8 mouse cellular contexts compared by ENCODE assay signal in the genomic region with DNA sequence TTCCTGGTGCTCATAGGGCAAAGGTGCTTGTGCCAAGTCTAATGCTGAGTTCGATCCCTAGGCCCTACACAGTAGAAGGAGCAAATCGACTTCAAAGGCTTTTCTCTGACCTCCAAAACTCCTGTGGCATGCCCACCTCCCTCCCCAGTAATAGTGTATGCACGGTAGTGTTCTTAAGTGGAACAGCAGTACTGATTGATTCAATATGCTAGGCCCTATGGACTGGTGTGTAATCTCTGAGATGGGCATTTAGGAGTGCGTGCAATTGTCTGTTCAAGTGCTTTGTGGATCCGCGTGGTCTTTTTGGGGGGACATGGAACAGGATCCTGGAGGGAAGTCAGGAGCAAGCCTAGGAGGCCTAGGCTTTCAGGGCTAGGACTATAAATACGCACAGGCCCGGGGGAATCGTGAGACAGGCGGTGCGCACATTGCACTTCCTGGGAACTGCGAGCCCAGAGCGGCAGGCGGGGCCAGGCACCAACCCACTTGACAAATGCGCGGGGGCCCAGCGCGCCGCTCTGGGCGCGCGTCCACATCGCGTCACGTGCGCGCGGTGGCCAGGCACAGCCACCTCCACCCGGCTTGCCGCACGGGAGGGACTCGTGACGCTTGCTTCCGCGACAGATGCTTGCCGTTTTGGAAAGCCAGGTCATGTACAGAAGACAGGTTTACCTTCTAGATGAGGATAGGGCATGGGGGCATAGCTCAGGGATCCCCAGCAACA. TPM values are rescaled to one million over a fixed set of nuclear protein-coding genes. Genes with fewer than 3 reads are reported as not detected.
A peak's percentile ranks its signal among the peaks of the same experiment; 100 is the strongest.
DNase-seq lines count a peak whose midpoint lies in the region; ATAC-seq and TF ChIP-seq lines count a peak whose summit lies in the region.

No protein-coding gene starts in this region.

- no peaks in the 10 kb centered on the region for H3K9me3 ChIP-seq in CH12.LX (replicated peaks; ENCODE audit: low read length)
- no peaks in the 10 kb centered on the region for H3K9me3 ChIP-seq in forebrain, embryonic 11.5 days (ENCODE audit: control insufficient read depth, low read length)
- no peaks in the 10 kb centered on the region for H3K9me3 ChIP-seq in heart, embryonic 16.5 days (replicated peaks; ENCODE audit: control insufficient read depth, low read length)
- no peaks in the 10 kb centered on the region for H3K9me3 ChIP-seq in liver, embryonic 15.5 days (replicated peaks)
- no peaks in the 10 kb centered on the region for H3K9me3 ChIP-seq in neural tube, embryonic 12.5 days

- H3K79me2 ChIP-seq in CH12.LX (replicated peaks; ENCODE audit: control insufficient read depth, extremely low read depth, insufficient read depth, poor library complexity, severe bottlenecking): peaks cover 3% of the 10 kb centered on the region; the same call in 1 of the 2 replicates

- peak overlapping the region; percentile 63 for H3K4me2 ChIP-seq in CH12.LX (ENCODE audit: insufficient read depth, low read depth, poor library complexity, severe bottlenecking)
- peak overlapping the region; percentile 65 for H3K4me2 ChIP-seq in forebrain, embryonic 11.5 days (ENCODE audit: low read depth, low read length, severe bottlenecking)
- peak overlapping the region; percentile 92 for H3K4me2 ChIP-seq in heart, embryonic 16.5 days (ENCODE audit: low read depth, low read length)
- peak overlapping the region; percentile 82 for H3K4me2 ChIP-seq in liver, embryonic 15.5 days
- peak overlapping the region; percentile 76 for H3K4me2 ChIP-seq in neural tube, embryonic 12.5 days (replicated peaks)

- peak; percentile 96 for ATAC-seq in forebrain, embryonic 11.5 days (replicated peaks; ENCODE audit: low FRiP score)
- ATAC-seq in heart, embryonic 16.5 days (replicated peaks; ENCODE audit: extremely low read depth, insufficient read depth, low FRiP score): peak; percentile 95
- peak; percentile 96 for ATAC-seq in liver, embryonic 15.5 days (ENCODE audit: insufficient read depth)
- peak; percentile 95 for ATAC-seq in neural tube, embryonic 12.5 days (ENCODE audit: low FRiP score, low read depth)

- in situ Hi-C loops in CH12.LX (cut with MboI; ENCODE audit: low pct_ligation_motif_present, low pct_unique_long_range_greater_than_20kb, low sequenced_read_pairs): no loop called here

- DNase-seq in CH12.LX (ENCODE audit: extremely low read depth): peak; percentile 76
- peak; percentile 74 for DNase-seq in c-Kit-positive CD71-positive TER-119-negative erythroid progenitor cells, embryonic 14.5 days (ENCODE audit: low read depth)
- DNase-seq in forebrain, embryonic 11.5 days (ENCODE audit: low spot score): peak; percentile 92
- peak; percentile 95 for DNase-seq in kidney, postnatal 36 days
- DNase-seq in telencephalon, adult 2 months (ENCODE audit: low read depth, low spot score): peak; percentile 94

- no peak for TF ChIP-seq CTCF in CH12.LX (conservative IDR thresholded peaks at IDR 0.05 in 1 of 2, IDR thresholded peaks at IDR 0.05 in 1 of 2; ENCODE audit: low read depth in 2 of 2, low read length in 2 of 2)

- TF ChIP-seq RAD21 in CH12.LX (IDR thresholded peaks at IDR 0.05; ENCODE audit: low read depth, low read length): no peak; the same call in 1 of the 2 replicates

- 3% methylated on average over 36 of the region's 36 CpGs for WGBS in forebrain, embryonic 11.5 days
- 1% methylated on average over 36 of the region's 36 CpGs for whole genome bisulfite sequencing in heart, embryonic 16.5 days
- 4% methylated on average over 36 of the region's 36 CpGs for WGBS in liver, embryonic 15.5 days (ENCODE audit: insufficient replicate concordance)
- WGBS in neural tube, embryonic 12.5 days: 3% methylated on average over 36 of the region's 36 CpGs

- no peaks in the 10 kb centered on the region for H3K27me3 ChIP-seq in CH12.LX (replicated peaks)
- H3K27me3 ChIP-seq in forebrain, embryonic 11.5 days (ENCODE audit: control insufficient read depth, insufficient read depth, low read length): no peaks in the 10 kb centered on the region
- H3K27me3 ChIP-seq in heart, embryonic 16.5 days (ENCODE audit: control insufficient read depth, insufficient read depth, low read length): no peaks in the 10 kb centered on the region
- H3K27me3 ChIP-seq in liver, embryonic 15.5 days: no peaks in the 10 kb centered on the region
- H3K27me3 ChIP-seq in neural tube, embryonic 12.5 days (replicated peaks): no peaks in the 10 kb centered on the region

- peak overlapping the region; percentile 11; the same call in 1 of the 2 replicates for H3K27ac ChIP-seq in CH12.LX (ENCODE audit: insufficient read depth, low read depth)
- H3K27ac ChIP-seq in forebrain, embryonic 11.5 days (ENCODE audit: low read depth, low read length): no peak overlapping the region
- peak overlapping the region; percentile 99 for H3K27ac ChIP-seq in heart, embryonic 16.5 days (ENCODE audit: low read length)
- H3K27ac ChIP-seq in liver, embryonic 15.5 days (replicated peaks): peak overlapping the region; percentile 85
- peak overlapping the region; percentile 54; the same call in 1 of the 2 replicates for H3K27ac ChIP-seq in neural tube, embryonic 12.5 days

- H3K9ac ChIP-seq in CH12.LX (ENCODE audit: insufficient read depth, low read depth): peak overlapping the region; percentile 79
- H3K9ac ChIP-seq in forebrain, embryonic 11.5 days (ENCODE audit: low read length): peak overlapping the region; percentile 55
- peak overlapping the region; percentile 78 for H3K9ac ChIP-seq in heart, embryonic 16.5 days (ENCODE audit: low read length)
- peak overlapping the region; percentile 50 for H3K9ac ChIP-seq in liver, embryonic 15.5 days
- peak overlapping the region; percentile 64 for H3K9ac ChIP-seq in neural tube, embryonic 12.5 days

- no peak for TF ChIP-seq EP300 in CH12.LX (IDR thresholded peaks at IDR 0.05; ENCODE audit: low read length)

- peak; percentile 79 for TF ChIP-seq POLR2A in CH12.LX (IDR thresholded peaks at IDR 0.05; ENCODE audit: low read depth, low read length)

- dilution Hi-C loops in CH12.LX (cut with MboI; ENCODE audit: extremely low pct_ligation_motif_present, extremely low pct_unique_long_range_greater_than_20kb, low sequenced_read_pairs): no loop called here

- no peaks in the 10 kb centered on the region for H3K36me3 ChIP-seq in CH12.LX (replicated peaks in 1 of 2; ENCODE audit: control insufficient read depth in 1 of 2, insufficient read depth in 1 of 2, low read length in 1 of 2)
- no peaks in the 10 kb centered on the region for H3K36me3 ChIP-seq in forebrain, embryonic 11.5 days (ENCODE audit: control insufficient read depth, insufficient read depth, low read length)
- no peaks in the 10 kb centered on the region for H3K36me3 ChIP-seq in heart, embryonic 16.5 days (ENCODE audit: control insufficient read depth, insufficient read depth)
- H3K36me3 ChIP-seq in liver, embryonic 15.5 days (replicated peaks): no peaks in the 10 kb centered on the region
- H3K36me3 ChIP-seq in neural tube, embryonic 12.5 days: no peaks in the 10 kb centered on the region

- peak overlapping the region; percentile 60 to 71 (median 65) for H3K4me3 ChIP-seq in CH12.LX (replicated peaks in 1 of 3; ENCODE audit: low read depth in 2 of 3, low read length in 2 of 3, poor library complexity in 1 of 3)
- H3K4me3 ChIP-seq in forebrain, embryonic 11.5 days (ENCODE audit: low read depth, low read length): peak overlapping the region; percentile 38
- H3K4me3 ChIP-seq in heart, embryonic 16.5 days (ENCODE audit: low read length): peak overlapping the region; percentile 69
- peak overlapping the region; percentile 63 for H3K4me3 ChIP-seq in liver, embryonic 15.5 days (replicated peaks)
- peak overlapping the region; percentile 42 for H3K4me3 ChIP-seq in neural tube, embryonic 12.5 days

- peaks cover 9 to 25% of the 10 kb centered on the region in 2 experiments; a peak in 3 of 4 replicates for H3K4me1 ChIP-seq in CH12.LX (ENCODE audit: control insufficient read depth in 1 of 2, insufficient read depth in 2 of 2)
- H3K4me1 ChIP-seq in forebrain, embryonic 11.5 days (replicated peaks; ENCODE audit: control insufficient read depth, insufficient read depth, low read length): peaks cover 3% of the 10 kb centered on the region; the same call in 1 of the 2 replicates
- H3K4me1 ChIP-seq in heart, embryonic 16.5 days (ENCODE audit: control insufficient read depth, insufficient read depth, low read length): peaks cover 18% of the 10 kb centered on the region
- H3K4me1 ChIP-seq in liver, embryonic 15.5 days (replicated peaks): peaks cover 42% of the 10 kb centered on the region
- peaks cover 4% of the 10 kb centered on the region; the same call in 1 of the 2 replicates for H3K4me1 ChIP-seq in neural tube, embryonic 12.5 days

TF ChIP-seq in CH12.LX, 34 proteins besides CTCF, POLR2A, EP300 and RAD21 (continues in another document):
- peak; percentile 84 for TF ChIP-seq MXI1 (IDR thresholded peaks at IDR 0.05; ENCODE audit: low read depth, low read length)
- peak; percentile 8; the same call in 1 of the 2 replicates for TF ChIP-seq IRF4 (IDR thresholded peaks at IDR 0.05; ENCODE audit: low read depth, low read length)

RNA-seq across cellular contexts. Expression of gene Hnrnpu, which starts 31.1 kb away (rescaled TPM):
- total RNA-seq in CH12.LX (2012; rRNA removed) (346 and 491 TPM in 2 replicates), CH12.LX (2014; rRNA removed) (359 and 397 TPM in 2 replicates)
- polyA plus RNA-seq in CH12.LX (2012; ENCODE audit: insufficient read length, low read depth): 853 and 911 TPM in 2 replicates
- 1,010 and 1,015 TPM in 2 replicates for polyA plus RNA-seq in forebrain, embryonic 11.5 days (2014; fragmentation: Nextera tagmentation; extraction: Ambion mirVana)
- polyA plus RNA-seq in heart, embryonic 16.5 days (2015; fragmentation: Nextera tagmentation; extraction: Ambion mirVana): 192 and 219 TPM in 2 replicates
- polyA plus RNA-seq in liver, embryonic 15.5 days (2015; fragmentation: Nextera tagmentation; extraction: Ambion mirVana): 162 and 167 TPM in 2 replicates
- 777 and 861 TPM in 2 replicates for polyA plus RNA-seq in neural tube, embryonic 12.5 days (2016; fragmentation: Nextera tagmentation; extraction: Ambion mirVana)

RNA-seq across cellular contexts. Expression of gene Efcab2, which starts 37.2 kb away (rescaled TPM):
- 1.2 and 1.5 TPM in 2 replicates for total RNA-seq in CH12.LX (2012; rRNA removed)
- total RNA-seq in CH12.LX (2014; rRNA removed): 1.8 TPM in 2 replicates
- 2.8 and 3.2 TPM in 2 replicates for polyA plus RNA-seq in CH12.LX (2012; ENCODE audit: insufficient read length, low read depth)
- 8.3 and 9.5 TPM in 2 replicates for polyA plus RNA-seq in forebrain, embryonic 11.5 days (2014; fragmentation: Nextera tagmentation; extraction: Ambion mirVana)
- 16.2 and 19.1 TPM in 2 replicates for polyA plus RNA-seq in heart, embryonic 16.5 days (2015; fragmentation: Nextera tagmentation; extraction: Ambion mirVana)
- 1.8 and 2.4 TPM in 2 replicates for polyA plus RNA-seq in liver, embryonic 15.5 days (2015; fragmentation: Nextera tagmentation; extraction: Ambion mirVana)
- 7.4 and 8.3 TPM in 2 replicates for polyA plus RNA-seq in neural tube, embryonic 12.5 days (2016; fragmentation: Nextera tagmentation; extraction: Ambion mirVana)

RNA-seq across cellular contexts. Expression of gene Cox20, which starts 49.8 kb away (rescaled TPM):
- total RNA-seq in CH12.LX (2012; rRNA removed) (9.9 and 15.3 TPM in 2 replicates), CH12.LX (2014; rRNA removed) (19.1 and 23.9 TPM in 2 replicates)
- 21.2 and 26.0 TPM in 2 replicates for polyA plus RNA-seq in CH12.LX (2012; ENCODE audit: insufficient read length, low read depth)
- polyA plus RNA-seq in forebrain, embryonic 11.5 days (2014; fragmentation: Nextera tagmentation; extraction: Ambion mirVana): 111 and 112 TPM in 2 replicates
- 268 and 273 TPM in 2 replicates for polyA plus RNA-seq in heart, embryonic 16.5 days (2015; fragmentation: Nextera tagmentation; extraction: Ambion mirVana)
- 60.2 and 78.6 TPM in 2 replicates for polyA plus RNA-seq in liver, embryonic 15.5 days (2015; fragmentation: Nextera tagmentation; extraction: Ambion mirVana)
- polyA plus RNA-seq in neural tube, embryonic 12.5 days (2016; fragmentation: Nextera tagmentation; extraction: Ambion mirVana): 119 and 122 TPM in 2 replicates
